Mouse (Mus musculus): ENCODE data around the gene Mrpl27. TPM values are rescaled to one million over a fixed set of nuclear protein-coding genes. Genes with fewer than 3 reads are reported as not detected.
"Not testable (repeated sequence)": the region's sequence is repeated elsewhere in the genome, so short reads cannot be mapped to it uniquely, and the experiment has no call there.

Gene Mrpl27
- total RNA-seq, 4 experiments from 2014 or later, result 62.7 to 75.7 (median 69.0) TPM

DNA sequence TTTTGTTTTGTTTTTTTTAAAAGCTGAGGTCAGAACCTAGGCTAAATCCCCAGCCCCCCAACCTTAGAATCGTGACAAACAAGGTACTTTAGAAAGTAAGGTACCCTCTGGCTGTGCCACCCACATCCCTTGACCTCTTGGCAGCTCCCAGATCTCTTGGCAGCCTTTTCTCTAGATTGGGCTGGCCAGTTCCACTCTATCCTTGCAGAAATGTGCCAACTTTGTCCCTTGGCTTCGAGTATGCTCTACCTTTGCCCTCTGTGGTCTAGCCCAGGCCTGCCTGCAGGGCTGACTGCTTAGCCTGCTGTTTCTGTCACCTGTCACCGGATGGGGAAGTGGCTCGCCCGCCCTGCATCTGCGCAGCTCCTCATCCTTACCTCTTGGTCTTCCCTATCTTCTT, 11.7 kb downstream of the Mrpl27 start:
- no peak for DNase-seq (ENCODE audit: low spot score in 2 of 2)

DNA sequence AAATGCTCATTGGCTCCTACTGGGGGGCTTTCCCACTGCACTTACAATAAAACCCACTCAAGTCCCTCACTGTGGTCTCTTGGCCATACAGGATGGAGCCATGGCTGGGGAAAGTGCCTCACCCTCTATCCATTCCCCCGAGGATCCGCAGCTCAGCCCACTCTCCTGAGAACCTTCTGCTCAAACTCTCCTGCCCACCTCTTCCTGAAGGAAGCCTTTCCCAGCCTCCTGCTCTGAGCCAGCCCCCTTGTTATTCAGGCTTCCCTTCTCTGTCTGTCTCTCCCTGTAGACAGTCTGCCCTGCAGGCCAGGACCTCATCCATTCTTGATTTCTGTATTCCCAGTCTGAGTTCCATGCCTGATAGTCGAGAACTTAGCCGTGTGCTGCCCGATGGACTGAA, 21.4 kb downstream of the Mrpl27 start:
- no peak for DNase-seq (ENCODE audit: low spot score in 2 of 2)

DNA sequence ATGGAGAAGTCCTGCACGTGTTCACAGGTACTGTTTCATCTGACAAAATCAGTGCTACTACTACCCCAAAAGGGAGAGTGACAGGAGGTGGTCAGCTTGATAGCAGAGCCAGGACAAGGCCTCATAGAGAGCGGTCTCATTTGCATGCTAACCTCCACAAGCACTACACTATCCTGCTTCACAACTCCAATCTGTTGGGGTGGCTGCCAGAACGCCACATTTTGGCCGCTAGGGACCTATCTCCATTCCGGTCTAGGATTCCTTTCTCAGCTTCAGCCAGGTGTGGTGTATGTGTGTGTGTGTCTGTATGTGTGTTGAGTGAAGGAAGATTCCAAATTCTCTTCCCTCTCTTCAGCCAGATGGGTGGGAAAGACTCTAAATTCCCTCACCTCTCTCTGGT, 21.9 kb downstream of the Mrpl27 start:
- DNase-seq (ENCODE audit: low spot score in 2 of 2), result no peak

DNA sequence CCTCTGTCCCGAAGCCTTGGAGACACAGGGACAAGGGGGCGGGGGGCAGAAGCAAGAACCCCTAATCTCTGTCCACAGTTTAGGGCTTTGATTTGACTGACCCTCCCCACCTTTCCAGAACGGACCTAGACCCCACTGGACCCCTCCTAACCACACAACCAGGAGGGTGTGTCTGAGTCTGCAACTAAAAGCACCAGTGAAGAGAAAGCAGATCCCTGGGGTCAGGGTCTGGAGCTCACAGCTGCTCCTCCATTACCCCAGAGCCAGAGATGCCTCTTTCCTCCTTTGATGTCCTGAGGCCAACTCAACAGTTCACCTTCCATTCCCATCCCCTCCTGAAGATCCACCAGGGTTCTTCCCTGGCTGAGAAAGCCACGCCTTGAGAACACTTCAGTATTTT, 22.7 kb downstream of the Mrpl27 start:
- DNase-seq (ENCODE audit: low spot score in 2 of 2), result no peak

- peak; percentile 69 to 87 for DNase-seq (ENCODE audit: low spot score in 2 of 2)
These were observed 23.4 kb downstream of the Mrpl27 start, which contains the start of gene Xylt2 for GRCm38 (mm10) chr11:94676754-94677606. Gene Xylt2 (minus strand): TSS chr11:94677515.

DNA sequence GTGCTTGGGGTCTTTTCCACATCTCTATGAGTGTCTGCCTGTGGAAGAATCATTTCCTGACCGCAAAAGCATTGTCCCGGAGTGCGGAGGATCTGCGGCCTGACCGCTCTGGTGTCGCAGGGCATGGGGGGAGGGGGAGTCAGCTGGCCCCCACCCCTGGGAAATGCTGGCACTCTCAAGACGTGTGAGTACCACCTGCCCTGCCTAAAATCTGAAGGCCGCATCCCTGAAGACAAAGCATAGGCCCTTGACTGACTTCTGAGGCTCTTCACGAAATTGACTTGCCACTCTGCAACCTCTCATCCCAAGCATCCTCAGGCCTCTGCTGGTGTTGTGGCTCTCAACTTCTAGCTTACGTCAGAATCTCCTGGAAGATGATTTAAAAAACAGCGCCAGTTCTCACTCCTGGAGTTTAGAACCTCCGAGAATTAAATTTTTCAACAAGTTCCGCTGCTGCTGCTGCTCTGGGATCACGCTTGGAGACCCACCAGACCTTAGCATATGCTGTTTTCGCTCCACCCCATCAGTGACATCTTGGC, 24.1 kb downstream of the Mrpl27 start:
- no peak for DNase-seq (ENCODE audit: low spot score in 2 of 2)

GRCm38 (mm10) chr11:94680639-94681038, 27.1 kb downstream of the Mrpl27 start:
- no peak for DNase-seq (ENCODE audit: low spot score in 2 of 2)

DNA sequence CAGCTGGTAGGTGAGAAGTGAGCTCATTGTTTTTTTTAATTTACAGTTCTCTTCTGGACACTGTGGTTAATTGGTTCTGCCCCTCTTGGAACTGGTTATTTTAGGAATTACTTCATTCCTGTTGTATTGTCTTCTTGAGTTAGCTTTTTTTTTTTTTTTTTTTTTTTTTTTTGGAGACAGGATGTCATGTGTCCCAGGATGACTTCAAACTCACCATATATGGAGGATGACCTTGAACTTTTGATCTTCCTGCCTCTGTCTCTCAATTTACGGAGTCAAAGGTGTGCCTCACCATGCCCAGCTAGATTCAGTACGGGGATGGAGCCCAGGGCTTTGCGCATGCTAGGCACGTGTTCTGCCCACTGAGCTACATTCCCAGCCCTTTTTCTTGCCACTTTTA, 28.1 kb downstream of the Mrpl27 start:
- no peak for DNase-seq (ENCODE audit: low spot score in 2 of 2)

- DNase-seq (ENCODE audit: low spot score in 2 of 2), result no peak
These were observed 28.9 kb downstream of the Mrpl27 start for GRCm38 (mm10) chr11:94682427-94682826.

- DNase-seq (ENCODE audit: low spot score in 2 of 2), result no peak
These were observed 33.6 kb downstream of the Mrpl27 start for GRCm38 (mm10) chr11:94687178-94687577.

GRCm38 (mm10) chr11:94692502-94692901, 38.9 kb downstream of the Mrpl27 start:
- DNase-seq (ENCODE audit: low spot score in 2 of 2), result not testable (repeated sequence)

DNA sequence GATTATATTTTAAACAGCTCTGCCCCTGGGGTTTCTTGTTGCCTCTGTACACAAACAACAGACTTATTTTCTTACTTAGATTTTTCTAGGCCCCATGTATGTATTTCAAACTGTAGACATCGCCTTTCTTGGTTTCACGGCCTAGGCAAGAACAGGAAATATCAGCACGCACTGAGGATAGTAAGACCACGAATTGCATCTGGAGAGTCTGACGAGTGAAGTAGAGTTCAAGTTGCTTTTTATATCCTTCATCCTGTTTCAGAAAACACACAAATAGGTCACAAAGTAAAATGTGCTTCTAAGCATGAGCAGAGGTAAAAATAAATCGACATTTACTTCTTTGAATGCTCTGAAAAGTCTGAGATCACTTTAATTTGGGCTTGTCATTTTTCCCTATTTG, 41.9 kb downstream of the Mrpl27 start:
- DNase-seq (ENCODE audit: low spot score in 2 of 2), result no peak

DNA sequence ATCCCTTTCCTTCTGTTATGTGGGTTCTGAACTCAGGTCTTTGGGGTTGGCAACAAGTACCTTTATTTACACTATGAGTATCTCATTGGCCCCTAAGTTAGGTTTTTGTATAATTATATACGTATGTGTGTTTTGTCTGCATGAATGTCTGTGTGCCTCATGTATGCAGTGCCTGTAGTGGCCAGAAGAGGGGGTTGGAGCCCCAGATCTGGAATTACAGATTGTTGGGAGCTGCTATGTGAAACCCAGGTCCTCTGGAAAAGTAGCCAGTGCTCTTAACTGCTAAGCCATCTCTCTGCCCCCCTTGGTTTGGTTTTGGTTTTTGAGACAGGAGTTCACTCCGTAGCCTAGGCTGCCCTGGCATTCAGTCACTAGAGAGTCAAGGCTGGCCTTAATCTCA, 43.6 kb downstream of the Mrpl27 start:
- no peak for DNase-seq (ENCODE audit: low spot score in 2 of 2)

GRCm38 (mm10) chr11:94697703-94698464, 44.3 kb downstream of the Mrpl27 start:
- DNase-seq (ENCODE audit: low spot score in 2 of 2), result no peak

DNA sequence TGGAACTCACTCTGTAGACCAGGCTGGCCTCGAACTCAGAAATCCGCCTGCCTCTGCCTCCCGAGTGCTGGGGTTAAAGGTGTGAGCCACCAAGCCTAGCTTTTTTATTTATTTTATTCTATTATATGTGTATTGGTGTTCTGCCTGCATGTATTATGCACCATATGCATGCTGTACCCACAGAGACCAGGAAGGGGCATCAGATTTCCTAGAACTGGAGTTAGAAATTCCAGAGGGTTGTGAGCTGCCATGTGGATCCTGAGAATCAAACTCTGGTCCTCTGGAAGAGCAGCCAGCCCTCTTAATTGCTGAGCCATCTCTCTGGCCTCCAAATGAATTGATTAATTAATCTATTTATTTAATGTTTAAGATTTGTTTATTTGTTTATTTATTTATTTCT, 45.8 kb downstream of the Mrpl27 start:
- no peak for DNase-seq (ENCODE audit: low spot score in 2 of 2)

- no peak for DNase-seq (ENCODE audit: low spot score in 2 of 2)
These were observed 48.0 kb downstream of the Mrpl27 start for GRCm38 (mm10) chr11:94701401-94702215.

- no peak for DNase-seq (ENCODE audit: low spot score in 2 of 2)
These were observed 48.6 kb downstream of the Mrpl27 start for GRCm38 (mm10) chr11:94702216-94702610.

- no peak for DNase-seq (ENCODE audit: low spot score in 2 of 2)
These were observed 50.5 kb downstream of the Mrpl27 start for GRCm38 (mm10) chr11:94704020-94704419.

DNA sequence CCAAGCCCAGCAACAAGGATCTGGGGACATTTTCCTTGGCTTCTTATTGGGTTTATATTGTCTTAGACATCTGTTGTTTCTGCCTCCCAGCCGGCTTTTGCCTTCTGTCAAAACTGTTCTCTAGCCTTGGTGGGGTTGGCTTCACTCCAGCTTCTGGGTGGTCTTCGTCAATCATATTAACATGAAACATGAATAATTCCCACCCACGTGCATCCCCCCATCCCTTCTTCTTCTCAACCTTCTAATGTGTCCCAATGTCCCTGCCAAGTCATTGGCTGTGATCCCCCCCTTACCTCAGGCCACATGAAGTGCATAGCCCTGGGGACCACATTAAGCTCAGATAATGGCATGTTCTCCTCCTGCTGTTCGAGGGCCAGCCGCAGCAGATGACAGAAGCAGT, 50.9 kb downstream of the Mrpl27 start, which contains the start of gene Gm11541:
TSS of gene Gm11541 (minus strand) at position 28 of the 400 bp plus-strand sequence.
- no peak for DNase-seq (ENCODE audit: low spot score in 2 of 2)

All from left cerebral cortex, adult 8-10 months (tissue).